Mouse (Mus musculus) erythroblast, embryonic 14.5 days (primary cell): ENCODE measurements around the gene Abtb2.

Experiments
- GATA1 ChIP-seq: IDR thresholded peaks from 2 replicates; pipeline ENCODE4 v1.6.1; 2012; ENCODE audit warnings: low read length, inconsistent platforms, mixed read lengths
- TAL1 ChIP-seq: IDR thresholded peaks from 3 replicates; pipeline ENCODE4 v1.6.1; 2012; ENCODE audit warnings: low read length, inconsistent platforms, mixed read lengths

- TF ChIP-seq GATA1 (no peak), TAL1 (no peak)
These were observed 137.8 kb downstream of the Abtb2 start for GRCm38 (mm10) chr2:103703865-103704264.
